Mouse (Mus musculus) neural tube, embryonic 14.5 days (tissue): ENCODE measurements around the gene Fmo9. TPM values are rescaled to one million over a fixed set of nuclear protein-coding genes. Genes with fewer than 3 reads are reported as not detected.

Source experiments
- ATAC-seq: fragments of 200-750 bp; cut with Nextera tagmentation; 2 replicates; pipeline ENCODE4 v1.8.0; 2017; ENCODE audit warnings: low read depth, mild to moderate bottlenecking, moderate TSS enrichment, moderate library complexity
- H3K27ac ChIP-seq: fragments of 300-500 bp; sonication (generic); 2 replicates; pipeline ENCODE4 v1.5.1; 2014; ENCODE audit warnings: low read depth, mild to moderate bottlenecking, control low read depth, low read length, moderate library complexity, mixed read lengths
- H3K27me3 ChIP-seq: fragments of 300-500 bp; sonication (generic); 2 replicates; pipeline ENCODE4 v1.6.1; 2014; ENCODE audit warnings: low read length; ENCODE audit not compliant: control insufficient read depth, insufficient read depth
- H3K36me3 ChIP-seq: fragments of 300-500 bp; sonication (generic); 2 replicates; pipeline ENCODE4 v1.6.1; 2014; ENCODE audit warnings: low read length, mixed read lengths; ENCODE audit not compliant: control insufficient read depth, insufficient read depth
- H3K4me1 ChIP-seq: fragments of 300-500 bp; sonication (generic); 2 replicates; pipeline ENCODE4 v1.6.1; 2014; ENCODE audit warnings: low read length; ENCODE audit not compliant: control insufficient read depth, insufficient read depth
- H3K4me2 ChIP-seq: fragments of 300-500 bp; sonication (generic); 2 replicates; pipeline ENCODE4 v1.6.1; 2014; ENCODE audit warnings: mild to moderate bottlenecking, low read depth, low read length, control low read depth
- H3K4me3 ChIP-seq: fragments of 300-500 bp; sonication (generic); 2 replicates; pipeline ENCODE4 v1.5.1; 2014; ENCODE audit warnings: low read depth, low read length, control low read depth, mixed read lengths
- H3K9ac ChIP-seq: fragments of 300-500 bp; sonication (generic); replicated peaks from 2 replicates; pipeline ENCODE4 v1.6.1; 2014; ENCODE audit warnings: low read depth, mild to moderate bottlenecking, control low read depth, low read length, mixed read lengths
- H3K9me3 ChIP-seq: fragments of 300-500 bp; sonication (generic); 2 replicates; pipeline ENCODE4 v1.6.1; 2016; ENCODE audit warnings: low read length; ENCODE audit not compliant: control insufficient read depth
- WGBS: fragments of 180-500 bp; shearing (Covaris S2); extraction: QIAGEN DNeasy Blood & Tissue Kit; methylation state at CpG from one replicate; pipeline ENCODE4 v1.1.7; 2014; 5-methylcytosine and 5-hydroxymethylcytosine counted together
- polyA plus RNA-seq: library from polyadenylated mRNA; unstranded; fragments of >200 nt; fragmentation: Nextera tagmentation; extraction: Ambion mirVana; gene quantifications from 2 replicates; pipeline ENCODE4 v1.2.1, GENCODE M21; 2014

Fmo9 gene
- polyA plus RNA-seq: not detected in 2 replicates

DNA sequence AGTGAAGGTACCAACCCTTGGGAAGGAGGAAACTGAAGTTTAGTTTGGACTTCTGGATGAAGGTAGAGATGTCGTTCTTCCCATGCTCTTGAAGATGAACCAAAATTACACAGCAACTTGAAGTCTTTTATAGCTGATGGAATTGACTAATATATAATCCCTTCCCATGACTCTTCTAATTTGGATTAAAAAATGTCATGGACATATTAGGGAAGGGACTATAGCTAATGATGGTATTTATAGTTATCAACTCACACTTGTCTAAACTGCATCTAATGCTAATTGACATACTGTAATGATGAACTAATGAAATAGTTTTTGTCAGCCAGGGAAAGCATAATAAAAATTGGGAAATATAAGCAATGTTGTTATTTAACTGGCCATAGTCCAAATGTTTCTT lies at the start of gene Fmo9:
Fmo9 (minus strand) TSS at position 101 of the 400 bp plus-strand sequence.
- no peaks in the 10 kb centered on the region for H3K4me1 ChIP-seq
- no peak within 1 kb of the TSS for H3K27ac ChIP-seq
- H3K27me3 ChIP-seq: no peaks in the 10 kb centered on the region
- WGBS: 88% methylated on average over 1 of the region's 1 CpGs
- no peaks in the 10 kb centered on the region for H3K36me3 ChIP-seq
- H3K4me2 ChIP-seq: no peak within 1 kb of the TSS
- no peaks in the 10 kb centered on the region for H3K9me3 ChIP-seq
- ATAC-seq: no peak
- H3K9ac ChIP-seq: no peak within 1 kb of the TSS
- no peak within 1 kb of the TSS for H3K4me3 ChIP-seq

- Histone ChIP-seq H3K27me3 (no peaks in the 10 kb centered on the region), H3K27ac (no peak overlapping the region), H3K36me3 (no peaks in the 10 kb centered on the region), H3K9me3 (no peaks in the 10 kb centered on the region), H3K4me1 (no peaks in the 10 kb centered on the region), H3K4me3 (no peak overlapping the region), H3K9ac (no peak overlapping the region), H3K4me2 (no peak overlapping the region)
- WGBS: 80% methylated on average over 4 of the region's 4 CpGs
- no peak for ATAC-seq
Measured at GRCm38 (mm10) chr1:166730886-166731285, 49.2 kb upstream of the Fmo9 start.

- H3K27ac ChIP-seq: no peak overlapping the region
- H3K36me3 ChIP-seq: no peaks in the 10 kb centered on the region
- ATAC-seq: no peak
- WGBS: 73% methylated on average over 2 of the region's 2 CpGs
- H3K4me3 ChIP-seq: no peak overlapping the region
- no peak overlapping the region for H3K4me2 ChIP-seq
- H3K9me3 ChIP-seq: no peaks in the 10 kb centered on the region
- H3K27me3 ChIP-seq: no peaks in the 10 kb centered on the region
- H3K4me1 ChIP-seq: no peaks in the 10 kb centered on the region
- no peak overlapping the region for H3K9ac ChIP-seq
Measured at GRCm38 (mm10) chr1:166730215-166730614, 48.6 kb upstream of the Fmo9 start.

DNA sequence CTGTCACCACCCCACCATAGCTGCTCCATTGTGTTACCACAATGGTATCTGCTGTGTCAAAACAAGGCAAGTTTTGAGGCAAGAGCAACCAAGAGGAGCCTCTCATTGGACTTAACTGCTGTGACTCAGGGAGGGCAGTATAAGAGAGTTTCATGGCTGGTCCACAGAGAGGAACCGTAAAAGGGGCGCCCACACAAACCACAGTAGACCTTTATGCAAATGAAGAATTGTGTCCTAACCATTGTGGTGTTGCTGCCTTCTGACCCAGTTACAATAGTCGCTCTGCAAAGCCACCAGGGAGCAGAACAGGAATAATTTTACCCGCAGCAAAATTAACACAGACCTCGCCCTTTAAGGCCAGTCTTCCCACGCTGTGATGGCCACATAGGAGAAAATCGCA lies 29.2 kb upstream of the Fmo9 start:
- no peaks in the 10 kb centered on the region for H3K36me3 ChIP-seq
- WGBS: 92% methylated on average over 7 of the region's 7 CpGs
- no peak for ATAC-seq

GRCm38 (mm10) chr1:166702270-166702912 lies 20.7 kb upstream of the Fmo9 start:
- H3K27ac ChIP-seq: no peak overlapping the region
- H3K9me3 ChIP-seq: no peaks in the 10 kb centered on the region
- no peak for ATAC-seq
- no peaks in the 10 kb centered on the region for H3K4me1 ChIP-seq
- no peaks in the 10 kb centered on the region for H3K27me3 ChIP-seq
- H3K9ac ChIP-seq: no peak overlapping the region
- no peak overlapping the region for H3K4me3 ChIP-seq
- H3K36me3 ChIP-seq: no peaks in the 10 kb centered on the region
- no peak overlapping the region for H3K4me2 ChIP-seq
- WGBS: 73% methylated on average over 10 of the region's 10 CpGs

More for the DNA sequence above, 29.2 kb upstream of the Fmo9 start:
- no peak overlapping the region for H3K9ac ChIP-seq
- no peaks in the 10 kb centered on the region for H3K27me3 ChIP-seq
- no peak overlapping the region for H3K4me3 ChIP-seq
- H3K27ac ChIP-seq: no peak overlapping the region
- H3K9me3 ChIP-seq: no peaks in the 10 kb centered on the region
- no peaks in the 10 kb centered on the region for H3K4me1 ChIP-seq
- no peak overlapping the region for H3K4me2 ChIP-seq

GRCm38 (mm10) chr1:166669264-166669663 lies 12.4 kb downstream of the Fmo9 start:
- H3K9ac ChIP-seq: no peak overlapping the region
- 87% methylated on average over 5 of the region's 5 CpGs for WGBS
- no peaks in the 10 kb centered on the region for H3K4me1 ChIP-seq
- no peaks in the 10 kb centered on the region for H3K9me3 ChIP-seq
- no peaks in the 10 kb centered on the region for H3K36me3 ChIP-seq
- peak; percentile 31; the same call in 1 of the 2 replicates for ATAC-seq
- no peak overlapping the region for H3K4me2 ChIP-seq
- H3K27me3 ChIP-seq: no peaks in the 10 kb centered on the region
- no peak overlapping the region for H3K27ac ChIP-seq
- H3K4me3 ChIP-seq: no peak overlapping the region

- Histone ChIP-seq H3K36me3 (no peaks in the 10 kb centered on the region), H3K27ac (no peak overlapping the region), H3K27me3 (no peaks in the 10 kb centered on the region), H3K4me2 (no peak overlapping the region), H3K4me1 (no peaks in the 10 kb centered on the region), H3K9ac (no peak overlapping the region), H3K4me3 (no peak overlapping the region), H3K9me3 (no peaks in the 10 kb centered on the region)
- ATAC-seq: no peak
- WGBS: 90% methylated on average over 8 of the region's 8 CpGs
Measured at GRCm38 (mm10) chr1:166660800-166661199, 20.8 kb downstream of the Fmo9 start.

DNA sequence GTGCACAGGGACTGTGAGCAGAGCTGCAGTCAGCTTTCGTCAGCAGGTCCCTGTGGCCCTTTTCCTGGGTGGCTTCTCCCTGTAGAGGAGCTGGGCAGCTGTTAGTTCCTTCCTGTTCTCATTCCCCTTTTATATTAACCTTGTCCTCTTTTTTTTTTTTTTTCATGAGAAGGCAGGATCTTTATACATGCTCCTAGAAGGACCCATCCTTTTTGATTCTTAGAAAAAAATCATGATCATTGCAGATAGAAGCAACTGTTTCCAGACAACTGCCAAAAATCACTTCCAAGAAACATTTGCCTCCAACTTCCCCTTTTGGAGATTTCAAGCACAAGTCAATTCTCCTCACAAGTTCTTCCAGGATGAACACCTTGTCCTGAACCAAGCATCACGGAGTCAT lies 34.1 kb downstream of the Fmo9 start, which contains the start of gene Gm4847:
Gm4847 (minus strand) TSS at position 101 of the 400 bp plus-strand sequence.
- Histone ChIP-seq H3K27ac (no peak within 1 kb of the TSS), H3K9ac (no peak within 1 kb of the TSS), H3K27me3 (no peaks in the 10 kb centered on the region), H3K4me1 (no peaks in the 10 kb centered on the region), H3K9me3 (no peaks in the 10 kb centered on the region), H3K4me2 (no peak within 1 kb of the TSS), H3K36me3 (no peaks in the 10 kb centered on the region), H3K4me3 (no peak within 1 kb of the TSS)
- 92% methylated on average over 2 of the region's 2 CpGs for WGBS
- ATAC-seq: no peak
